Mouse (Mus musculus) right cerebral cortex, postnatal 14 days (tissue): ENCODE data around the gene Lhx6.

Experiments
- DNase-seq: peaks from one replicate; pipeline ENCODE4 v3.0.0; 2022

Gene Lhx6

DNA sequence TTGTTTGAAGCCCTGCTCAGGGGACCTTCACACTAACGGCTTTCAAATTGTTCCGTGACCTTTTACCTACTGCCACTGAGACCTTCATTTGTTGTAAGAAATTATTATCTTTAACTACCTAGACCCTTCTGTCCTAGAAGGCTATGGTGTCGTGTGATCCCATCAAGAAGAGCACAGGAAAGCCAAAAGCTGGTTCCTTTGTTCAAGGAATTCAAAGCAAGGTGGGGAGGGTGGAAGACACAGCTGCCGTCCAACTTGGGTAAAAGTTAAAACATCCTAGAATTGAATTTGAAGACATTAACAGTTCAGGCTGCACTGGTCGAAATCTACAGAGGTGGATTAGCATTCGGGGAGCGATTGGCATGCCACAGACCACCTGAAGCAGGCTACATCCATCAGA is 71.2 kb downstream of the Lhx6 start:
- DNase-seq = no peak

DNA sequence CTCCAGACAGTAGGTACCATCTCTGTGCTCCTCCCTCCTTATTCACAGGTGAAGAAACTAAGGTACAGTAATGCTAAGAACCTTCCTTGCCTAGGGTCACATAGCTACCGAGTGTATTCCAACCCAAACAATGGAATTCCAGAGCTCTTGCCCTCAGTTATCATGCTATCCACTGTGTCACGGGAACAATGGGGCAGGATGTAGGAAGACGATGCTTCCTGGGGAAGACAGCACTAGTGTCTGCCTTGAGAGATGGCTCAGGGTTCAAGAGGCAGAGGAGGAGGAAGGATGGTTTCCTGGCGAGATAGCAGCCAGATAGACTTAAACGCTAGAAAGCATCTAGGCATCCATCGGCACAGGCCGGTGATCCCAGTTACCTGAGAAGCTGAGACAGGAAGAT is 72.3 kb downstream of the Lhx6 start:
- DNase-seq = no peak
